Mouse (Mus musculus): Measurements from ENCODE around the gene Rmi2. TPM values are rescaled to one million over a fixed set of nuclear protein-coding genes. Genes with fewer than 3 reads are reported as not detected.

The Rmi2 gene
- polyA plus RNA-seq, 1 experiment: 3.8 TPM

- Histone ChIP-seq H3K36me3 (ENCODE audit: control insufficient read depth, insufficient read depth, low read length, poor library complexity, severe bottlenecking) (no peaks in the 10 kb centered on the region), H3K27me3 (ENCODE audit: control insufficient read depth, insufficient read depth, low read length, poor library complexity, severe bottlenecking) (no peaks in the 10 kb centered on the region), H3K4me3 (ENCODE audit: low read depth, low read length) (no peak overlapping the region), H3K9ac (ENCODE audit: low read depth, poor library complexity, severe bottlenecking) (no peak overlapping the region), H3K4me1 (ENCODE audit: control insufficient read depth, insufficient read depth, low read length) (peaks cover 2% of the 10 kb centered on the region), H3K9me3 (replicated peaks; ENCODE audit: control insufficient read depth, insufficient read depth, low read length, poor library complexity, severe bottlenecking) (no peaks in the 10 kb centered on the region), H3K27ac (ENCODE audit: insufficient read depth, low read length) (no peak overlapping the region)
- TF ChIP-seq POLR2A (IDR thresholded peaks at IDR 0.05; ENCODE audit: insufficient read depth, low read length) (no peak), CTCF (IDR thresholded peaks at IDR 0.05; ENCODE audit: low read depth, low read length) (no peak)
Observed at GRCm38 (mm10) chr16:10937497-10937896, 102.6 kb downstream of the Rmi2 start.

GRCm38 (mm10) chr16:10939932-10940331 is 105.1 kb downstream of the Rmi2 start:
- H3K27ac ChIP-seq (ENCODE audit: insufficient read depth, low read length): no peak overlapping the region
- no peaks in the 10 kb centered on the region for H3K27me3 ChIP-seq (ENCODE audit: control insufficient read depth, insufficient read depth, low read length, poor library complexity, severe bottlenecking)
- H3K4me3 ChIP-seq (ENCODE audit: low read depth, low read length): no peak overlapping the region
- H3K4me1 ChIP-seq (ENCODE audit: control insufficient read depth, insufficient read depth, low read length): peaks cover 2% of the 10 kb centered on the region
- TF ChIP-seq CTCF (IDR thresholded peaks at IDR 0.05; ENCODE audit: low read depth, low read length) (no peak), POLR2A (IDR thresholded peaks at IDR 0.05; ENCODE audit: insufficient read depth, low read length) (no peak), EP300 (IDR thresholded peaks at IDR 0.05; ENCODE audit: insufficient read depth, low read depth, low read length) (no peak)
- H3K36me3 ChIP-seq (ENCODE audit: control insufficient read depth, insufficient read depth, low read length, poor library complexity, severe bottlenecking): no peaks in the 10 kb centered on the region
- H3K9me3 ChIP-seq (replicated peaks; ENCODE audit: control insufficient read depth, insufficient read depth, low read length, poor library complexity, severe bottlenecking): no peaks in the 10 kb centered on the region
- no peak overlapping the region for H3K9ac ChIP-seq (ENCODE audit: low read depth, poor library complexity, severe bottlenecking)

- Histone ChIP-seq H3K36me3 (ENCODE audit: control insufficient read depth, insufficient read depth, low read length, poor library complexity, severe bottlenecking) (no peaks in the 10 kb centered on the region), H3K9ac (ENCODE audit: low read depth, poor library complexity, severe bottlenecking) (no peak overlapping the region), H3K27ac (ENCODE audit: insufficient read depth, low read length) (no peak overlapping the region), H3K4me3 (ENCODE audit: low read depth, low read length) (no peak overlapping the region), H3K27me3 (ENCODE audit: control insufficient read depth, insufficient read depth, low read length, poor library complexity, severe bottlenecking) (no peaks in the 10 kb centered on the region), H3K4me1 (ENCODE audit: control insufficient read depth, insufficient read depth, low read length) (peaks cover 2% of the 10 kb centered on the region), H3K9me3 (replicated peaks; ENCODE audit: control insufficient read depth, insufficient read depth, low read length, poor library complexity, severe bottlenecking) (no peaks in the 10 kb centered on the region)
- TF ChIP-seq POLR2A (IDR thresholded peaks at IDR 0.05; ENCODE audit: insufficient read depth, low read length) (no peak), CTCF (IDR thresholded peaks at IDR 0.05; ENCODE audit: low read depth, low read length) (no peak), EP300 (IDR thresholded peaks at IDR 0.05; ENCODE audit: insufficient read depth, low read depth, low read length) (no peak)
Observed at GRCm38 (mm10) chr16:10940661-10941060, 105.8 kb downstream of the Rmi2 start.

Other genes starting within 250 kb of the Rmi2 start
- 1.9 and 2.8 TPM in 2 replicates for gene Socs1, start 49.5 kb upstream of the Rmi2 start, polyA plus RNA-seq (2011; ENCODE audit: insufficient read depth, insufficient read length, low read depth, missing spikeins)
- gene Tnp2, start 46.4 kb upstream of the Rmi2 start, polyA plus RNA-seq (2011; ENCODE audit: insufficient read depth, insufficient read length, low read depth, missing spikeins): not detected in 2 replicates
- gene Prm3, start 44.1 kb upstream of the Rmi2 start, polyA plus RNA-seq (2011; ENCODE audit: insufficient read depth, insufficient read length, low read depth, missing spikeins): not detected in 2 replicates
- gene Prm2, start 38.9 kb upstream of the Rmi2 start, polyA plus RNA-seq (2011; ENCODE audit: insufficient read depth, insufficient read length, low read depth, missing spikeins): not detected in 2 replicates
- not detected in 2 replicates for gene Prm1, start 29.2 kb upstream of the Rmi2 start, polyA plus RNA-seq (2011; ENCODE audit: insufficient read depth, insufficient read length, low read depth, missing spikeins)
- gene Gm11172, start 22.1 kb upstream of the Rmi2 start, polyA plus RNA-seq (2011; ENCODE audit: insufficient read depth, insufficient read length, low read depth, missing spikeins): not detected in 2 replicates
- gene Snn, start 225.9 kb downstream of the Rmi2 start, polyA plus RNA-seq (2011; ENCODE audit: insufficient read depth, insufficient read length, low read depth, missing spikeins): 16.1 and 17.7 TPM in 2 replicates
- gene Litaf, start 231.1 kb downstream of the Rmi2 start, polyA plus RNA-seq (2011; ENCODE audit: insufficient read depth, insufficient read length, low read depth, missing spikeins): 102 and 112 TPM in 2 replicates